1 mouse cellular context compared by ENCODE assay signal in genomic region chr8:90378036-90378435, GRCm38 (mm10).
TF ChIP-seq lines count a peak whose summit lies in the region.

No protein-coding gene starts in this region.

TF ChIP-seq in CH12.LX, 34 proteins besides CTCF, POLR2A, EP300 and RAD21 (continued from another document):
- peak; percentile 27; the same call in 1 of the 2 replicates for TF ChIP-seq JUN (IDR thresholded peaks at IDR 0.05; ENCODE audit: insufficient read depth, low read depth, low read length)
